Mouse (Mus musculus): ENCODE results near the gene Map7d1.

- no peak for TF ChIP-seq CTCF (IDR thresholded peaks at IDR 0.05; ENCODE audit: low read depth)
- no peak for TF ChIP-seq EP300 (optimal IDR thresholded peaks at IDR 0.05)
Observed at GRCm38 (mm10) chr4:126295152-126295551, 39.0 kb upstream of the Map7d1 start.
